Mouse (Mus musculus): ENCODE results near the gene Gm49416. TPM values are rescaled to one million over a fixed set of nuclear protein-coding genes. Genes with fewer than 3 reads are reported as not detected.
A peak's percentile ranks its signal among the peaks of the same experiment; 100 is the strongest.

Gm49416 gene
- total RNA-seq, 4 experiments from 2014 or later: 1.4 to 1.8 TPM; not detected in 2

DNA sequence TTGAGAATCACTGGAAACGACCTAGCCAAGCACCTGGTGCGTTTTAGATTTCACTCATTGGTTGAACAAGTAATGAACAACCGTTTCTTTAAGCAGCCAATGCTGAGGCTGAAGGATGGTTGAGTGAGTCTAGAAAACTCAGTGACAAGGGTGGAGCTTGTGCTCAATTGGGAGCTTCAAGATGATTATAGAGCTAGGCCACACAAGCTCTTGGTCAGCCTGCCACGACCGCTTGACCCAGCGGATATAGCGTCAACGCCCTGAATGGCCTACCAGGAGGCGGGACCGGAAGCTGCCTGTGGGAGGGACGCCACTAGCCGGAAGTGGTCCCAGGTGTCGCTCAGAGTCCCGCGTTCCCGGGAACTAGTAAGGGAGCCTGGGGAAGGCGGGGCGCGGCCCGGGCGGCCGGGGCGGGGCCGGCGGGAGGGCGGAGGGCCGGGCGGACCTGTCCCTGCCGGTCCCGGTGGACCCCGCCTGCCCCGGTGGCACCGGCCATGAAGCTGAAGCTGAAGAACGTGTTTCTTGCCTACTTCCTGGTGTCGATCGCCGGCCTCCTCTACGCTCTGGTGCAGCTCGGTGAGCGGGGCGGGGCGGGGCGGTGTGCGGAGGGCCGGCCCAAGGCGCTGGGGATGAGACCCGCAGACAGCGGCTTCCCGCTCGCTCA lies 31.5 kb downstream of the Gm49416 start, which contains the start of gene B3gat3:
B3gat3 (plus strand) TSS at position 302 of the 664 bp plus-strand sequence.
- peak; percentile 92 to 93 for DNase-seq (ENCODE audit: low spot score in 2 of 2)

GRCm38 (mm10) chr19:8920836-8921291 lies 32.1 kb downstream of the Gm49416 start:
- DNase-seq (ENCODE audit: low spot score in 2 of 2): no peak

DNA sequence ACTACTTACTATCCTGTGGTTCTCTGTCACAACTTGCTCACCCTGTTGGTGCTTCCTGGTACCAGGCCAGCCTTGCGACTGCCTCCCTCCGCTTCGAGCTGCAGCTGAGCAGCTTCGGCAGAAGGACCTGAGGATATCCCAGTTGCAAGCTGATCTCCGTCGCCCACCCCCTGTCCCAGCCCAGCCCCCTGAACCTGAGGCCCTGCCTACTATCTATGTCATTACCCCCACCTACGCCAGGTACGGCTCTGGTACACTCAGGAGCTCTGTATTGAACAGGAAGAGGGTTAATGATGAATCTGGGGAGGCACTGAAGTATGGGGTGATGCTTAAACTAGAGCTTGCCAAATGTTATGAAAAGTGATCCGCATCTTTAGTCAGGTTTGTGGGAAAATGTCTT lies 33.0 kb downstream of the Gm49416 start:
- no peak for DNase-seq (ENCODE audit: low spot score in 2 of 2)

DNA sequence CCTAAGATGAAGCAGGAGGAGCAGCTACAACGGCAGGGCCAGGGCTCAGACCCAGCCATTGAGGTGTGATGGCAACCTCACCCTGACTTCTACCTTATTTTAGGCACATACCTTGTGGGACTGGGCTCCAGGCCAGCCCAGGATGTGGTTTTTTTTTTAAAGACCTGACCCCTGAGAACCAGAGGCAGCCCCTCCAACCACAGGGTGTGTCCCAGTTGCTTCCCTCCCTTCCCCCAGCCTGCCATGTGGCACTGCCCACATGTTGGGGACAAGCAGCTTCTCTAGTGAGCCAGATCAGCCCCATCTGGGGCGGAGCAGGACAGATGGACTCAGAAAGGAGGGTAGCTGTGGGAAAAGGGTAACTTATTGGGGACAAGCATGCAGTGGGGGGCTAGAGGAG lies 38.0 kb downstream of the Gm49416 start:
- DNase-seq (ENCODE audit: low spot score in 2 of 2): no peak

DNA sequence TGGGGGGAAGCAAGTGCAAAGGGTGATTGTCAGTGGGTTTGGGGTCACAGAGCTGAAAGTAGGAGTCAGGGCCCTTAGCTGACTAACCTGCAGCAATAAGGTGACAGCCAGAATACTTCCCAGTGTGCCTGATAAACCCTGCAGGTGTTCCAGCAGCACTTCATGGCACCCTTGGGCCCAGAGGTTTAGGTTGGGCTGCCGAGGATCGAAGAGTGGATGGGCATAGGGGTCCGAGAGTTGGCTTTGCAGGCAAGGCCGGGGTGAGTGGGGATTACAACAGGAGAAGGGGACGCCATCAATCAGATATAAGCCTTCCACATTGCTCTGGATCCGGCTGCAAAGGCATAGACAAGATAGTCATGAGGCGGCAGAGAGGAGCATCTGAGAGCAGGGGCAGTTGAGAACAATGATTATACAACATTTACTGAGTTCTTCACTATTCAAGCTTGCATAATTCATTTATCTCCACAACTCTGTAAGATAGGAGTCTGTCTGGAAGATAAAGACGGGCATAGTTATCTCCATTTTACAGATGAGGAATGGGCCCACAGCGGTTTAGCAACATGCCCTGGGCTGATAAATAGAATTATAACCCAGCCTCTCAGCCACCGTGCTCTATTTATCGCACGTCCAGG lies 39.3 kb downstream of the Gm49416 start:
- DNase-seq (ENCODE audit: low spot score in 2 of 2): no peak

GRCm38 (mm10) chr19:8928689-8929223 lies 40.0 kb downstream of the Gm49416 start:
- no peak for DNase-seq (ENCODE audit: low spot score in 2 of 2)

DNA sequence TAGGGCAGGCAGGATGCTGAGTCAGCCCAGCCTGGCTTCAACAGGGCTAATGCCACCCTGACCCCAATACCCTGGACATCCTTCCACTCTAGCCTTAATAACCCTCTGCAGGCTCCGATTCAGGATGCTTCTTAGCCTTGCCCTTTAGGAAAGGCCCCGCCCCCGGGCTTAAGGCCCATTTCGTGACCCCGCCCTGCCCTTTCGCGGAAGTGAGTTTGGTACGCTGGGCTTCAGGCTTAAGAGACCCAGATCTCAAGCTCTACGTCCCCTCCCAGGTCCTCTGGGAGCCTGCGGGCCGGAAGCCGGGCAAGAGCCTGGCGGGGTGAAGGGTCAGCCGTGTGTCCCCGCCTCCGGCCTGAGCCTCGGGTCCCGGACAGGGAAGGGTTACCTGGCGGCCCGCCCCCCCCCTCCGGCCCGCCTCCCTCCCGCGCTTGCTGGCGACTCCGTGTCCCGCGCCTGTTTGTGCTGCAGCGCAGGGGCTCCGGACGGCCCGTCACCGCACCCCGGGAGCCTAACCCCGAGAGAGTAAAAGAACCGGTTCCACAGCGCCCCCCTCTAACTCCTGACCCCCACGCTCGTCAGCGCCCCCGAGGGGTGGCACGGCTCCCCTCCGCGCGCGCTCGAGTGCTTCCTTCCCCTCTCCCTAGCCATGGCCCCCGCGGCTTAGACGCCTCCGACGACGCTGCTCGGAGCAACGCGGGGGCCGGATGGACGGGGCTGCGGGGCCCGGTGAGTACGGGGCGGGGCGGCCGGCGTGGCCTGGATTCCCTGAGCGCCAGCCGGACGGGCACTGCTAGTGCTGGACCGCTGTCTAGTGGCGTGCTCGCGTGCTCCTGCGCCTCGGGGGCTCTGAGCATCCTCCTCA lies 40.7 kb downstream of the Gm49416 start, which contains the start of the genes Rom1 and Eml3:
Rom1 (minus strand) TSS at position 133 of the 865 bp plus-strand sequence.
Eml3 (plus strand) TSS at position 329 of the 865 bp plus-strand sequence.
- peak in 1 of 2 experiments; percentile 57 for DNase-seq (ENCODE audit: low spot score in 2 of 2)

DNA sequence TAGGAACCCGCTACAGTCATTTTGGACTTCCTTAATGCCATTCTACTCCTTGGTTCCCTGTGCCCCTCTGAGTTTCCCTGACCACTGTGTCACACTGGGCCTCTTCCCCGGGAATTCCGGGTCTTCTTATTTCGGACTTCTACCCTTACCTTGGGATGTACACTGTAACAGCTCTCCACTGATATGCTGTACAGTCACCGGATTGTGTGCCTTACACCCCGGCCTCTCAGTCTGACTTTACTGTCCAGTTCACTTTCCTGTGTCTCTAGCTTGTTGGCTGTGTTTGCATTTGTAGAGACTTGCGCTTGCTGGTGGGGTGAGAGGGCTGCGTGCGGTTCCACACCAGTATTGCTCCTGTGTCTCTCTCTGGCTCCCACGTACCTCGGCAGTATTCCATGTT lies 41.4 kb downstream of the Gm49416 start:
- no peak for DNase-seq (ENCODE audit: low spot score in 2 of 2)

DNA sequence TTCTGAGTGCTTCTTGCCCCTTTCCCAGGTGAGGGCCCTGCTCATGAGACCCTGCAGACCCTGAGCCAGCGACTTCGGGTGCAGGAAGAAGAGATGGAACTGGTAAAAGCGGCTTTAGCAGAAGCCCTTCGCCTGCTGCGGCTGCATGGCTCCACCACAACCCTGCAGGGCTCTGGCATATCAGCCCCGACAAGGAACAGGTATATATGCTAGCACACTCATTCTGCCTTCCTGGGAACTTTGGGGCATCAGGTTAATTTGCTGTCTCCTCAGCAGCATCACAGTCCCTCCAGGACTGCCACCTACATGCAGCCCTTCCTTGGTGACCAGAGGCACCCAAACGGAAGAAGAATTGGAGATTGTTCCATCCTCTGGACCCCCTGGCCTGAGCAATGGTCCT lies 42.0 kb downstream of the Gm49416 start:
- DNase-seq (ENCODE audit: low spot score in 2 of 2): no peak

- DNase-seq (ENCODE audit: low spot score in 2 of 2): no peak
Measured at GRCm38 (mm10) chr19:8936736-8937135, 48.0 kb downstream of the Gm49416 start.

DNA sequence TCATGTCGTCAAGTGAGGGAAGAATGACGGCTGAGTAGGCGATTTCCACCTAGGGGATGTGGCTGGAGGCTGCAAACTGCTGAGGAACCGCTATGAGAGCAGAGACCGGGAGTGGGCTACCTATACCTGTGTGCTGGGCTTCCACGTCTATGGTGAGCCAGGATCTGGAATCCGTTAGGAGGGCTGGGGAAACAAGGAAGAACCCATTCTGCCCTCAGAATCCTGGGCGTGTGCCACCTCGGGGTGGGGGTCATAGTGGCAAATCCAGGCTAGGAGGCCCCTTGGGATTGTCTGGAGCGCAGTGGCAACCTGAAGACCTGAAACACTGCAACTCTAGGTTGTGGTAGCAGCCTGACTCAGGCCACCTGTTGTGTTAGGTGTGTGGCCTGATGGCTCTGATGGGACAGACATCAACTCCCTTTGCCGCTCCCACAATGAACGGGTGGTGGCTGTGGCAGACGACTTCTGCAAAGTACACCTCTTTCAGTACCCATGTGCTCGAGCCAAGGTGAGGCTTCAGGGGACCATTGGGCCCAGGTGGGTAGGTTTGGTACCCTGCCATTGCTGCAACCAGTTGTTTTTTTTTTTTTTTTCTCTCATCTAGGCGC lies 51.9 kb downstream of the Gm49416 start:
- DNase-seq (ENCODE audit: low spot score in 2 of 2): no peak

DNA sequence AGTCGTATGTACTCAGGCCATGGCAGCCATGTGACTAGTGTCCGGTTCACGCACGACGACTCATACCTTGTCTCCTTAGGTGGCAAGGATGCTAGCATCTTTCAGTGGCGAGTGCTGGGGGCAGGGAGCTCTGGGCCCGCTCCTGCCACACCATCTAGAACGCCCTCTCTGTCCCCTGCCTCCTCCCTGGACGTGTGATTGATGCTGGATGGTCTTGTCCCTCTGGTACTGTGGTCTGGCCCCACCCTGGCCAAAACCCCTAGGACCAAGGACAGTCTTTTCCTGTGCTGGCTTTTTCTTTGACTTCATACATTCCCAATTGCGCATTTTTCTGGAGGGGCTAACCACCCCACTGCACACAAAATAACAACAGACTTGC lies 52.4 kb downstream of the Gm49416 start:
- no peak for DNase-seq (ENCODE audit: low spot score in 2 of 2)

DNA sequence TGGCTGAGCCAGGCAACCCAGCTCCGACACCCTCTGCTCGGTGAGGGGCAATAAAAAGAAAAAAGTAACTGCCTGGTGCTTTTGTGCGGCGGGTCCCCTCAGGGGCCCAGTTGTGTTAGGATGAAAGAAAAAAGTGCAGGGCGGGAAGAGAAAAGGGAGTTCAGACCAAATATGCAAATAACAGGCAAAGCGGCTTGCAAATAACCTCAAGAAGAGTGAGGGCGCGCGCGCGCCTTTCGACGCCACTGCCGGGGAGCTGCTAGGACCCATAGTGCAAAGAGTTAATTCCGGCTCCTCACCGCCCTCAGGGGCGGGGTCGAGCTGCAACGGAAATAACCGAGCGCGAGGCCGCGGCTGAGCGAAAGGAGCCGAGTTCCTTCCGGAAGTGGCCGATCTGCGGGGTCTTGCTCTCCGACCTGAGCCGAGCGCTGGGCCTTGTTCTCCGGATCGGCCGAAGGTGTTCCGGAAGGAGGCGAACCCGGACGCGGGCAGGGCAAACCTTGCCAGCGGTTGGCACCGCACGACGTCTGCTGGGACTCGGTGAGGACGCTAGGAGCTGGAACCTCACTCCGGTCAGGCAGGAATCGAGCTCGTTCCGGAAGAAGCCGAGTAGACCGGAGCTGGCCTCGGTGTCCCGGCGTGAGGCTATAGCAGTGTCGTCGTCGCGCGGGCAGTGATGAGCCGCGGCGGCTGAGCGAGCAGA lies 52.9 kb downstream of the Gm49416 start, which contains the start of gene Mta2:
Mta2 (plus strand) TSS at position 361 of the 703 bp plus-strand sequence.
- DNase-seq (ENCODE audit: low spot score in 2 of 2): peak; percentile 90 to 91

DNA sequence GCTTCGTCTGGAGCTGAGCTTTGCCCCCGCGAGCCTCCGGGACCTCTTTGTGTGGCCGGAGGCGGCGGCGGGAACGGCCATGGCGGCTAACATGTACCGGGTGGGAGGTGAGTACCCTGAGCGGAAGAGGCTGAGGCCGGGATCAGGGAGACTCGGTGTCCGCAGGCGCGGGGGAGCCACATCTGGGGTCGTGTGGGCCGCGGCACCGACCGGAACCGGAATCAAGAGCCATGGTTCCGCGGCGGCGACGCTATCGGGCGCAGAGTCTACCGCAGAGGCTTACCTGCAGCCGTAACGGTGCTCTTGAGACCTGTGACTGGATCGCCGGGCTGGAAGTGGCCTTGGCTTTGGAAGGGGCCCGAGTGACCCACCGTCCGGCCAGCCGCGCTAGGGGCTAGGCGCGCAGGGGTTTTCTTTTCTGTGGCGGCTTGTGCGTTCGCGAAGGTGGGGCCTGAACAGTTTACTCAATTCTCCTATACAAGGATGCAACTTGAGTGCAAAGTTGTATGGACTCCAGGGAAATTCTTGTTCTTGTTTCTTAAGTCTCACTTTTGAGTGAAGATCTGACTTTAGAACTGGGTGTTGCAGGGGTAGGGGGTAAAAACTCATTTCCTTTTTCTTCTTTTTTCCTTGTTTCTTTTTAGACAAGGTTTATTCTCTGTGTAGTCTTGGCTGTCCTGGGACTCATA lies 53.7 kb downstream of the Gm49416 start:
- no peak for DNase-seq (ENCODE audit: low spot score in 2 of 2)

DNA sequence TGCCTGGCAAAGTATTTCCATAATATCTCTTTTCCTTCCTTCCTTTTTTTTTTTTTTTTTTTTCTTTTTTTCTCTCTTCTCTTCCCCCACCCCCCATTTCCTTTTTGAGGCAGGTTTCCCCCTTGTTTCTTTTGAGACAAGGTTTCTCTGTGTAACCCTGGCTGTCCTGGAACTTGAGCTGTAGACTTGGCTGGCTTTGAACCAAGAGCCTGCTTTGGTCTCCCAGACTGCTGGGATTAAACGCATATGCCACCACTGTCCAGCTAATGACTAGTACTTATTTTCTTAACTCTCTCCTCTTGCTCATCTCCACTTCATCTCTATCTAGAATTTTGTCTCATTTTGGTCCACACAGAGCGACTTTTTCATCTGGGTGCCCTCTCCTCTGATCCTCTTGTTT lies 54.3 kb downstream of the Gm49416 start:
- DNase-seq (ENCODE audit: low spot score in 2 of 2): no peak

GRCm38 (mm10) chr19:8944062-8944461 lies 55.3 kb downstream of the Gm49416 start:
- no peak for DNase-seq (ENCODE audit: low spot score in 2 of 2)

DNA sequence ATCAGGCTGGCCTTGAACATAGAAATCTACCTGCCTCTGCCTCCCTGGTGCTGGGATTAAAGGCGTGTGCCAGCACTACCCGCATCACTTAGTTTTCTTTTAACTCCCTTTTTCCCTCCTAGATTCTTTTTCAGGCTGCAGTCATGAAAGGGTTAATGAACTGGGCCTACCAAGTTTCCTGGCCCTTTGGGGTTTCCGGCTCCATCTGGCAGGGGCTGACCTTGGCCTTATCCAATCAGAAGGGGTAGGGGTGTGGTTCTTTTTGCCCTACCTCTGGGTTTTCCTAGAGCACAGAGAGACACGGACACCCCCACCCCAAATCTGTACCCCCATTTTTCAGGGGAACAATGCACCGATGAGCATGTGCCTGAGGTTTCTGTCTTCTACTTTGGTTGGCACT lies 56.0 kb downstream of the Gm49416 start:
- no peak for DNase-seq (ENCODE audit: low spot score in 2 of 2)

Data from layer of hippocampus, adult 8-10 months (tissue).